Mouse (Mus musculus): ENCODE measurements around the gene Myo19. TPM values are rescaled to one million over a fixed set of nuclear protein-coding genes. Genes with fewer than 3 reads are reported as not detected.

The Myo19 gene
- polyA plus RNA-seq, 1 experiment from 2014 or later, result 12.4 TPM

DNA sequence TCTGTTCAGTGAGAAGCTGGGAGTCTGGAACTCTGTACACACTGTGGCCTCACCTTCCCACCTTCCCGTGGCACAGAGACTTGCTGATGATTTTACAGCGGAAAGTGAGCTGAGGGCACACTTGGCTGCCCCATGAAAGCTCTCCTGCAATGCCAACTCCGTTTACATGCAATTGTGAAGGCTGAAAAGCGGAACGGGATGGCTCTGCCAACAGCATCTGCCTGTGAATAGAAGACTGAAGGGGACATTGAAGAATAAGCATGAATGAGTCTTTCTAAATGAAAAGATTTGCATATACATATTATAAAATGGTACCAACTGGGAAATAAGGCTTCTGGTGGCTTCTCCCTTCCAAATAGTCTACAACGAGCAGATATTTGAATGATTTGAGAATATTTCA, 67.3 kb downstream of the Myo19 start:
- 78% methylated on average over 6 of the region's 6 CpGs for WGBS
- Histone ChIP-seq H3K4me2 (no peak overlapping the region), H3K36me3 (ENCODE audit: control insufficient read depth, insufficient read depth, low read length) (no peaks in the 10 kb centered on the region), H3K9me3 (ENCODE audit: control insufficient read depth, low read length) (no peaks in the 10 kb centered on the region), H3K27ac (ENCODE audit: low read depth, low read length) (no peak overlapping the region), H3K4me1 (replicated peaks; ENCODE audit: control insufficient read depth, insufficient read depth, low read length) (no peaks in the 10 kb centered on the region; the same call in 1 of the 2 replicates), H3K4me3 (ENCODE audit: low read depth, low read length) (no peak overlapping the region), H3K9ac (ENCODE audit: low read depth, low read length) (no peak overlapping the region), H3K27me3 (replicated peaks; ENCODE audit: control insufficient read depth, insufficient read depth, low read length) (peaks cover 24% of the 10 kb centered on the region)
- DNase-seq (ENCODE audit: low spot score), result no peak
- no peak for ATAC-seq (replicated peaks; ENCODE audit: low FRiP score)

DNA sequence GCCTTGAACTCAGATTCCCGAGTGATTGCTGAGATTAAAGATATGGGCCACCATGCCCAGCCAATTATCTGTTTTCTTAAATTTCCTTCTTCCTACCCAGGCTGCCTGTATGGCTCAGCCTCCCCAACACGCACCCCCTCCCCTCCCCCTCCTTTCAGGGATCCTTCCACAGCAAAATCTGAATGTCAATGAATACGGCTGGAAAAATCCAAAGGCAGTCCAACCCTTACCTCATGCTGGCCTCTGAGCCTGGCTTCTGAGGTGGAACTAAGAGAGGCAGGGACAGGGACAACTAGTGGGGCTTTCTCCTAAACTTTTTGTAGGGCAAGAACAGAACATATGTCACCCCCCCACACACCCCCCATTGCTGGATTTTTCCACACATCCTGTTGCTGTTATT, 68.2 kb downstream of the Myo19 start:
- DNase-seq (ENCODE audit: low spot score), result no peak
- Histone ChIP-seq H3K4me2 (no peak overlapping the region), H3K36me3 (ENCODE audit: control insufficient read depth, insufficient read depth, low read length) (no peaks in the 10 kb centered on the region), H3K27ac (ENCODE audit: low read depth, low read length) (no peak overlapping the region), H3K9ac (ENCODE audit: low read depth, low read length) (no peak overlapping the region), H3K4me1 (replicated peaks; ENCODE audit: control insufficient read depth, insufficient read depth, low read length) (no peaks in the 10 kb centered on the region; the same call in 1 of the 2 replicates), H3K27me3 (replicated peaks; ENCODE audit: control insufficient read depth, insufficient read depth, low read length) (peaks cover 24% of the 10 kb centered on the region), H3K4me3 (ENCODE audit: low read depth, low read length) (no peak overlapping the region), H3K9me3 (ENCODE audit: control insufficient read depth, low read length) (no peaks in the 10 kb centered on the region)
- ATAC-seq (replicated peaks; ENCODE audit: low FRiP score), result no peak
- WGBS, result 53% methylated on average over 3 of the region's 3 CpGs

DNA sequence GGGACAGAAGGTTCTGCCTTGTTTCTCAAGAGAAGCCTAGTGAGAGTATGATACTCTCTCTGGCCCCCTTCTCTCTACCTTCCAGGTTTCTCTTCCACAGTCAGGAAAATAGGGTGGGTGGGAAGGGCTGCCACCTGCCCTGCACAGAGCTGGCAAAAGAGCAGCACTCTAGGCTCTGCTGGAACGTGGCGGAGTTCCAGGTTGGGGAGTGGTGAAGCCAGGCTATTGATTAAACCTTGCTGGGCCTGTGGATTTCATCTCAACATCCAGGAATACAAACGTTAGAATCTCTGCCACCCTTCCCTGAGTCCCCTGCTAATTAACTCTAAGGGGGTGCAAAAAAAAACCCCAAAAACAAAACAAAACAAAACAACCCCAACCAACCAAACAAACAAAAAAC, 68.6 kb downstream of the Myo19 start:
- ATAC-seq (replicated peaks; ENCODE audit: low FRiP score) (no peak), DNase-seq (ENCODE audit: low spot score) (no peak)
- H3K4me3 ChIP-seq (ENCODE audit: low read depth, low read length), result no peak overlapping the region
- 41% methylated on average over 3 of the region's 3 CpGs for WGBS
- H3K9ac ChIP-seq (ENCODE audit: low read depth, low read length), result no peak overlapping the region
- H3K4me1 ChIP-seq (replicated peaks; ENCODE audit: control insufficient read depth, insufficient read depth, low read length), result no peaks in the 10 kb centered on the region; the same call in 1 of the 2 replicates
- no peaks in the 10 kb centered on the region for H3K36me3 ChIP-seq (ENCODE audit: control insufficient read depth, insufficient read depth, low read length)
- peaks cover 21% of the 10 kb centered on the region for H3K27me3 ChIP-seq (replicated peaks; ENCODE audit: control insufficient read depth, insufficient read depth, low read length)
- H3K27ac ChIP-seq (ENCODE audit: low read depth, low read length), result no peak overlapping the region
- H3K9me3 ChIP-seq (ENCODE audit: control insufficient read depth, low read length), result no peaks in the 10 kb centered on the region
- H3K4me2 ChIP-seq, result no peak overlapping the region

DNA sequence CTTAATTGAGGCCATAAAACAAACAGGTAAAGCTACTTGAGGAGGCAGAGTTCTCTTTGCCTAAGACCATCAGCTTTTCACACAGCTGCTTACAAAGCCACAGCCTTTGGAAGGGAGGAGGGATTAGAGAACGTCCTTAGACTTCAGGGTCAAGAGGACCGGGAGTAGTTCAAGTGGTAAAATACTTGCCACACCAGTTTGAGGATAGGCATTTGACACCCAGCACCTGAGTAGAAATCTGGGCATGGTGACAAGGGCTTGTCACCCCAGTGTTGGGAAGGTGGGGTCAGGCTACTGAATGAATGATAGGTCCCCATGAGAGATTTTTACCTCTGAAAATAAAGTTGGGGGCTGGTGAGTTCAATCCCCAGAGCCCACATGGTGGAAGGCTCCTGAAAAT, 72.7 kb downstream of the Myo19 start:
- no peaks in the 10 kb centered on the region for H3K9me3 ChIP-seq (ENCODE audit: control insufficient read depth, low read length)
- H3K36me3 ChIP-seq (ENCODE audit: control insufficient read depth, insufficient read depth, low read length), result no peaks in the 10 kb centered on the region
- no peak overlapping the region for H3K9ac ChIP-seq (ENCODE audit: low read depth, low read length)
- H3K4me3 ChIP-seq (ENCODE audit: low read depth, low read length), result no peak overlapping the region
- WGBS, result 47% methylated on average over 2 of the region's 2 CpGs
- peaks cover 20% of the 10 kb centered on the region for H3K27me3 ChIP-seq (replicated peaks; ENCODE audit: control insufficient read depth, insufficient read depth, low read length)
- no peak overlapping the region for H3K27ac ChIP-seq (ENCODE audit: low read depth, low read length)
- DNase-seq (ENCODE audit: low spot score), result no peak
- peaks cover under 1% of the 10 kb centered on the region; the same call in 1 of the 2 replicates for H3K4me1 ChIP-seq (replicated peaks; ENCODE audit: control insufficient read depth, insufficient read depth, low read length)
- ATAC-seq (replicated peaks; ENCODE audit: low FRiP score), result no peak
- H3K4me2 ChIP-seq, result no peak overlapping the region

DNA sequence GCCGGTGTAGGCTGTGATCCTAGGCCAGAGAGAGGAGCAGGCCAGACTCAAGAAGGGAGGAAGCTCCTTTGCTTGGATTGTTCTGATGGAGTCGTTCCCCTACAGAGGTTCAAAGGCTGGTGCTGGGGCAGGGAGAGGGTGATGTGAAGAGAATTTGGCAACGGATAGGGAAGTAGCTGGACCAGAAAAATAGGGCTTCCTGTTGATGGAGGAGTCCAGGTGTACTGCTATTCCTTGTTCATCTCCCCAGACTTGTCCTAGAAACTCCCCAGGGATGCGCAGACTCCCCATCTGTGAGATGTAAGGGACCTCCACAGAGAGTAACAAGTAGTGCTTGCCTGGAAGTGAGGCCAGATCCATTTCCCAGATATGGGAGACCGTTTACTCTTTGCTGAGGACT, 76.5 kb downstream of the Myo19 start:
- H3K4me2 ChIP-seq, result no peak overlapping the region
- no peaks in the 10 kb centered on the region for H3K36me3 ChIP-seq (ENCODE audit: control insufficient read depth, insufficient read depth, low read length)
- H3K4me1 ChIP-seq (replicated peaks; ENCODE audit: control insufficient read depth, insufficient read depth, low read length), result peaks cover 8% of the 10 kb centered on the region
- WGBS, result 26% methylated on average over 5 of the region's 5 CpGs
- DNase-seq (ENCODE audit: low spot score) (no peak), ATAC-seq (replicated peaks; ENCODE audit: low FRiP score) (no peak)
- no peak overlapping the region for H3K9ac ChIP-seq (ENCODE audit: low read depth, low read length)
- H3K9me3 ChIP-seq (ENCODE audit: control insufficient read depth, low read length), result no peaks in the 10 kb centered on the region
- no peak overlapping the region for H3K4me3 ChIP-seq (ENCODE audit: low read depth, low read length)
- H3K27me3 ChIP-seq (replicated peaks; ENCODE audit: control insufficient read depth, insufficient read depth, low read length), result peaks cover 49% of the 10 kb centered on the region
- H3K27ac ChIP-seq (ENCODE audit: low read depth, low read length), result no peak overlapping the region

DNA sequence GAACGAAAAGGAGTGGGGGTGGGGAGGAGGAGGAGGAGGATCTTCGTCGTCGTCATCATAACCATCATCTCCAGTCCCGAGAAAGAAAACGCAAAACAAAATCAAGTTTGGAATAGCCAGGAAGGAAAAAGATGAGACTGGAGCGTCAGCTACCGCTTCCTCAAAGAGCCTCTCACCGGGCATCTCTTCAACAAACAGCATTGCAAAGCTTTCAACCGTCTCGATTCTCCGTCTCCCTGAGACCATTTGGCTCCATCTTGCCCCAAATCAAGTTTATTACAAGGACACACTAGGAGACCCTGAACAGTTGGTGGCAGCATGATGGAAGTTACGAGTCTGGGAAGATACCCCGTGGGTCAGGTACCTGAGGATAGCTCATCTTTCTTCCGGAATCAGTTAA, 77.2 kb downstream of the Myo19 start:
- Histone ChIP-seq H3K9me3 (ENCODE audit: control insufficient read depth, low read length) (no peaks in the 10 kb centered on the region), H3K4me3 (ENCODE audit: low read depth, low read length) (peak overlapping the region; percentile 35)

DNA sequence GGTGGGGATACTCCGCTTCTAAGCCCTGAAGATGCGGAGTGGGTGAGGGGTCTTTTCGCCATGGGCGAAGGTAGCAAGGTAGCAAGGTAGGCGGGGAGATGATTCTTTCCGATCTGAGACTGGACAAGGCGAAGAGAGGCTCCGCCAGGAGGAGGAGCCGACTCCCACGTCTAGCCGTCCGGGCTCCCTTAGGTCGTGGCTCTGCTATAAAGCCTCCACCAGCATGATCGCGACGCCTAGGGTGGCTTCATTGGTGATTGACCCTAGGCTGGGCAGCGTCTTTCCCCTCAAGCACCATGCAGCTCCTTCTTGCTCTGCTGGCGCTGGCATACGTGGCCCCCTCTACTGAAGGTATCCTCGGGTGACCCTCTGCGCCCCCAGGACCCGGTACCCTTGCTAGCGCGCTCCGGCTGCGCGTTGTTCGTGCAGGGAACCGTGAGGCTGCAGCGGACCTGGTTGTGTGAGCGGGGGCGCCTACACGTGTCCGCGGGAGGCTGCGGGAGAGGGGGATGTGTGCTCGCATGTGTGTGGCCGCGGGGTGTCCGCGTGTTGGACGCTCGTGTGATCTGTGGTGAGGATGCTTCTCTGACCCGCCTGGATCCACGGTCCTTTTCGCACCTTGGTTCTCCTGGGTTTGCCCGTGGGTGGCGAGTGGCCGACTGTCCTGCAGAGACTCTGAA, 77.8 kb downstream of the Myo19 start, which contains the start of gene Car4:
Car4 (plus strand) TSS at position 196 of the 680 bp plus-strand sequence.
- H3K9me3 ChIP-seq (ENCODE audit: control insufficient read depth, low read length), result no peaks in the 10 kb centered on the region
- peaks cover 8% of the 10 kb centered on the region for H3K4me1 ChIP-seq (replicated peaks; ENCODE audit: control insufficient read depth, insufficient read depth, low read length)
- DNase-seq (ENCODE audit: low spot score) (no peak), ATAC-seq (replicated peaks; ENCODE audit: low FRiP score) (no peak)
- no peaks in the 10 kb centered on the region for H3K36me3 ChIP-seq (ENCODE audit: control insufficient read depth, insufficient read depth, low read length)
- peak within 1 kb of the TSS; percentile 62 for H3K4me2 ChIP-seq
- 3% methylated on average over 49 of the region's 49 CpGs for WGBS
- no peak within 1 kb of the TSS for H3K27ac ChIP-seq (ENCODE audit: low read depth, low read length)
- H3K9ac ChIP-seq (ENCODE audit: low read depth, low read length), result 0 out of 2 replicates have a peak within 1 kb of the TSS, but pooled peaks have one; percentile 10
- H3K27me3 ChIP-seq (replicated peaks; ENCODE audit: control insufficient read depth, insufficient read depth, low read length), result peaks cover 49% of the 10 kb centered on the region
- peak within 1 kb of the TSS; percentile 35 for H3K4me3 ChIP-seq (ENCODE audit: low read depth, low read length)

More for the DNA sequence above, 77.2 kb downstream of the Myo19 start:
- no peak for ATAC-seq (replicated peaks; ENCODE audit: low FRiP score)
- no peak overlapping the region for H3K27ac ChIP-seq (ENCODE audit: low read depth, low read length)
- no peaks in the 10 kb centered on the region for H3K36me3 ChIP-seq (ENCODE audit: control insufficient read depth, insufficient read depth, low read length)
- no peak overlapping the region for H3K9ac ChIP-seq (ENCODE audit: low read depth, low read length)
- WGBS, result 6% methylated on average over 15 of the region's 15 CpGs
- H3K4me1 ChIP-seq (replicated peaks; ENCODE audit: control insufficient read depth, insufficient read depth, low read length), result peaks cover 8% of the 10 kb centered on the region
- DNase-seq (ENCODE audit: low spot score), result no peak
- H3K4me2 ChIP-seq, result peak overlapping the region; percentile 62
- H3K27me3 ChIP-seq (replicated peaks; ENCODE audit: control insufficient read depth, insufficient read depth, low read length), result peaks cover 49% of the 10 kb centered on the region

DNA sequence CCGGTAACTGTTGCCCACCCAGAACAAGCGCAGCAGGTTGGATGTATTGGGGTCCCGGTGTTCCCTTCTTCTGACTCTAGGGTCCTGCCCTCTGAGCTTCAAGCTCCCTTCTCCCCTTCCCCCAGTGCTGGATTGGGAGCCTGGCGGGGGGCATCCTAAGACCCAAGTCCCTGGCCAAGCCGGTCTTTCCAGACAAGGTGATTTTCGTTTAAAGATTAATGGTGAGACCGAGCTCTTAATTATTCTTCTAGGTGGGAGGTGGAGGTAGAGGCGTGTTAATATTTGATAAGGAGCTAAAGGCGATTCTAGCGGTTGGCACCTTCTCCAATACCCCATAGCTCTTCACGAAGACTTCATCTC, 78.3 kb downstream of the Myo19 start:
- Histone ChIP-seq H3K27ac (ENCODE audit: low read depth, low read length) (no peak overlapping the region), H3K4me1 (replicated peaks; ENCODE audit: control insufficient read depth, insufficient read depth, low read length) (peaks cover 8% of the 10 kb centered on the region), H3K4me2 (peak overlapping the region; percentile 62), H3K36me3 (ENCODE audit: control insufficient read depth, insufficient read depth, low read length) (no peaks in the 10 kb centered on the region), H3K27me3 (replicated peaks; ENCODE audit: control insufficient read depth, insufficient read depth, low read length) (peaks cover 49% of the 10 kb centered on the region), H3K9ac (ENCODE audit: low read depth, low read length) (no peak overlapping the region), H3K4me3 (ENCODE audit: low read depth, low read length) (peak overlapping the region; percentile 35), H3K9me3 (ENCODE audit: control insufficient read depth, low read length) (no peaks in the 10 kb centered on the region)
- DNase-seq (ENCODE audit: low spot score) (no peak), ATAC-seq (replicated peaks; ENCODE audit: low FRiP score) (no peak)
- 2% methylated on average over 11 of the region's 11 CpGs for WGBS

DNA sequence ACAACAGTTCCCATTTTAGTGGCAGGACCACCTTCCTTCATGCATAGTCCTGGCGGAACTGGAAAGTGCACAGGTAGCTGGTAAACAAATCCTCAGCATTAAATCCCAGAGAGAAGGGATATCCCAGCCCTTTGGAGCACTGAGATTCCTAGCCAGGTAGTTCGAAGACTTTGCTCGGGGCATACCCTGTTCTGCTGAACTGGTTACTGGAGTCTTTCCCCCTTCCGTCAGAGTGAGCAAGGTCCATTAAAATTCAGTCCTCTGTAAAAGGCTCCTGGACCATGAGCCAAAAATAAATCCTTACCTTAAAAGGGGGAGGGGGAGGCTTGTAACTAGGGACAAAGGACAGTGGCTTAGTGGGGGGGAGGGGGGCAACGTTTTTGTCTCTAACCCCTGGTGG, 79.2 kb downstream of the Myo19 start:
- H3K4me1 ChIP-seq (replicated peaks; ENCODE audit: control insufficient read depth, insufficient read depth, low read length), result peaks cover 8% of the 10 kb centered on the region
- H3K9ac ChIP-seq (ENCODE audit: low read depth, low read length), result no peak overlapping the region
- peaks cover 49% of the 10 kb centered on the region for H3K27me3 ChIP-seq (replicated peaks; ENCODE audit: control insufficient read depth, insufficient read depth, low read length)
- H3K27ac ChIP-seq (ENCODE audit: low read depth, low read length), result no peak overlapping the region
- ATAC-seq (replicated peaks; ENCODE audit: low FRiP score) (no peak), DNase-seq (ENCODE audit: low spot score) (no peak)
- 28% methylated on average over 5 of the region's 5 CpGs for WGBS
- no peaks in the 10 kb centered on the region for H3K9me3 ChIP-seq (ENCODE audit: control insufficient read depth, low read length)
- 0 out of 2 replicates have a peak overlapping the region, but pooled peaks have one; percentile 6 for H3K4me2 ChIP-seq
- no peak overlapping the region for H3K4me3 ChIP-seq (ENCODE audit: low read depth, low read length)
- H3K36me3 ChIP-seq (ENCODE audit: control insufficient read depth, insufficient read depth, low read length), result no peaks in the 10 kb centered on the region

Data from liver, embryonic 11.5 days (tissue).